Mouse (Mus musculus) B cell, adult (primary cell): ENCODE results near the gene Ap5b1. TPM values are rescaled to one million over a fixed set of nuclear protein-coding genes. Genes with fewer than 3 reads are reported as not detected.

Experiments used
- total RNA-seq: library from RNA; stranded (reverse); gene quantifications from 4 replicates; pipeline ENCODE4 v1.2.4, GENCODE M21; 2023; ENCODE audit not compliant: inconsistent age

Ap5b1 gene
- 13.8 to 21.1 TPM (median 19.0 TPM) in 4 replicates for total RNA-seq

DNA sequence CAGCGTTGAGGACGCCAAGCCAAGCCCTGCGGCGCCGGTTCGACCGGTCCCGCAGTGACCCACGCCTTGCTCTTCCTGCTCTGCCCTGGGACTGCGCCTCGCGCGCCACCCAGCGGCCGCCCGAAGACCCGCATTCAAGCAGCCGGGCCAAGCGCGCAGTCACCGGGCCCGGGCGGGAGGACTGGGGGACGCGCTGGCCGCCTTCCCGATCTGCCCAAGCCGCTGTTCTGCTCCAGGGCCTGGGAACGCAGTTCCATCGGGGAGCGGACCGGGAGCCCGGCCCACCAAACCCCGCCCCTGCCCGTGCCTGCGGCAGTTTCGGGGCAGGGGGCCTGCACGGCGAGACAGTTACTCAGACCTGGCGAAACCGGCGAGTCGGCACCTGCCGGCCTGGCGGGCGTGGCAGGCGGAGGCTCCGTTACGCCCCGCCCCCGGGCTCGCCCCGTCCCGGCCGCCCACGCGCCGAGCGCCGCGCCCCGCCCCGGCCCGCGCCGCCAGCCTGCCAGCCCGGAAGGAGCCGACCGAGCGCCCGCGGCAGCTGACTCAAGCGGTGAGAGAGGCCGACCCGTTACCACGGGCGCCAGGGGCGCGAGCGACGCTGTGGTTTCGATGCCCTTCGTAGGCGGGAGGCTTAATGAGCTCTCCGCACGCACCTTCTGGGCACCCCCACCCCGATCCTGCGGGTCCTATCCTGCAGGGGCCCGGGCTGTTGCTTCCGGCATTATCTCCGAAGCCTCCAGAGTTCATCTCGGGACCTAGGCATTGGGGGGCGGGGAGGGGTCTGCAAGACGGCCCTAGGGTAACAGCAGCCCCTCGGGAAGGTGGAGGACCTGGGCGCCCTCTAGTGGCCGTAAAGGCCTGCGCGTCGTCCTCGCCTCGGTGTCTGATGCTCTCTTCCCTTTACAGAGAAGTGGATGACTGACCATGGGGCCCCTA lies at the start of gene Ap5b1:
TSS of gene Ap5b1 (plus strand) at position 492 of the 936 bp plus-strand sequence.

DNA sequence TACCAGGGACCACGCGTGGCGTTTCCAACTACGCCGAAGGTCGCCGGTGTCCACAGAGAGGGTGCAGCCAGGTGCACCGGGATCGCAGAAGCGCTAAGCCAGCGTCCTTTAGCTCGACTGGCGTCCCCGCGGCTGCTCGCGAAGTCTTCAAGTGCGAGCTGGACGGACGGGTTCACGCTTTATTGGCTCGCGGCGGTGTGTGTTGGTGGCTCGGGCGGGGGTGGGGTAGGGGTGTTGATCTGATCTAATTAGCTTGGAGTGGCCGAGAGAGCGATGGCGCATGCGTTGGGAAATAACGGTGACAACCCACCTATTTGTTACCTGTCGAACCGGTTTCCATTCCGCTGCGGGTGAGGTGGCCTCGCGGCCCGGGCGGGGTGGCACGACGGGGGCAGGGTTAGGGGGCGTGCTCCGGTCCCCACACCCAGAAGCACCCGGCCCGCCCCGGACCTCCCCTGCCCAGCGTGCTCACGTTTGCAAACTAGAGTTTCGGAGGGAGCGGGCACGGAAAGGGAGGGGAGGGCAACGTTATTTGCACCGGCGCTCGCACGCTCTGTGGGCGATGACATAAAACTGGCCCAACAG lies 7.3 kb upstream of the Ap5b1 start, which contains the start of gene Ovol1:
TSS of gene Ovol1 (minus strand) at position 190 of the 585 bp plus-strand sequence.

DNA sequence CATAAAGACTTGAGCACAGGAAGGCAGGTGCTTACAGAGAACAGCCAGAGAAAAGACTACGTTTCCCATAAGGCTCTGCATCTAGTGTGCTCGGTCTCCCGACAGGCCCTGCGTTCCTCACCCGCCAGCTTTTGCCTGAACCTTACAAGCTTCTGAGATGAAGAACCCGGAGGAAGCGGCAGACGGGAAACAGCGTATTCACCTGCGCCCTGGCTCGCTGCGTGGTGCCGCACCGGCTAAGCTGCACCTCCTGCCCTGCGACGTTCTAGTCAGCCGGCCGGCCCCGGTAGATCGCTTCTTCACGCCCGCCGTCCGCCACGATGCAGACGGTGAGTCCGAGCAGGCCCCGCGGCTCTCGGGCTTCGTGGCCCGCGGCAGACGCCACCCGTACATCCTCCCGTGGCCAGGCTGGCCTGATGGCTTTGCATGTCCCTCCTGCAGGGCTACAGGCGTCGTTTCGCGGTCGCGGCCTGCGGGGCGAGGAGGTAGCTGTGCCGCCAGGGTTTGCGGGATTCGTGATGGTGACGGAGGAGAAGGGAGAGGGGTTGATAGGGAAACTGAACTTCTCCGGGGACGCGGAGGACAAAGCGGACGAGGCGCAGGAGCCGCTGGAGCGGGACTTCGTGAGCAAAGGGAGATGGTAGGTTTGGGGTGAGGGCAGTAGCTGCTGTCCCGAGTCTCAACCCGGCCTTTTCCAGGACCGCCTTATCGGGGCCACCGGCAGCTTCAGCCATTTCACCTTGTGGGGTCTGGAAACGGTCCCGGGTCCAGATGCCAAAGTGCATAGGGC lies 34.1 kb downstream of the Ap5b1 start, which contains the start of gene Rnaseh2c:
TSS of gene Rnaseh2c (plus strand) at position 122 of the 790 bp plus-strand sequence.

DNA sequence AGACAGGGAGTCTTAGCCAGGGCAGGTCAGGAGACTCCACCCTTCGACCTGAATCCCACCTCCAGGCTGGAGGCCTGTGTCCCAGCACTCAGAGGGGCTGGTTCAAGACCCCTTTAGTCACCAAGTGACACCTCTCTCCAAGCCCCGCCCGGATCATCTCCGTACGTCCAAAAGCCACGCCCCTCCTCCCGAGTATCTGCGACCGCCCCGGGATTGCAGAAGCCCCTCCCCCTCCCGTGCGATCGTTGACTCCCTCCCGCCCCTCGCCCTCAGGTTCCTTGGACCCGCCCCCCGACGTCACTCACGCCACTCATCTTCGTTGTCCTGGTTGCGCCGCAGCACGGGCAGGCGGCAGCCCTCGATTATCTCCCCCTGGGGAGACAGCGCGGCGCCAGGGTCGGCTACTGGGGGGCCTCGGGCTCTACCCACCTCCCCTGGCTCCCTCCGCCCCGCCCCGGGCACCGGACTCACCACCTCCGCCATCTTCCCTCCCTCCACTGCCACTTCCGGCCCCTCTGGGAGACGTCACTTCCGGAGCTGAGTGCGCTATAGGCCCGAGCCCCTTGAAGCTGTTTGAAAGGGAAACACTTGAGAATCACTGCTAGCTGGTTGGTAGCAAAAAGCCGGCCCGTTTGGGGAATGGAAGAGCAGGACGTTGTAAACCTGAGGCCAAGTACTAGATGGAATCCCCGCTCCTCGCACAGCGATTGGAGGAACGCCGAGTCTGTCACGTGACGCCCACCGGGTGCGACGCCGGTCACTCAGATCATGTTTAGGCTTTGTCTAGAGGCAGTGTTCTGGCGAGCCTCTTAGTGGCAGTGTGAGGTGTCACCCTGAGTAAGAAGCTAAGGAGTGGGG lies 42.0 kb downstream of the Ap5b1 start, which contains the start of gene Kat5:
TSS of gene Kat5 (minus strand) at position 691 of the 858 bp plus-strand sequence.

Other genes starting within 250 kb of the Ap5b1 start
- not detected in 4 replicates for gene Catsper1, start 232.3 kb upstream of the Ap5b1 start, total RNA-seq
- 0.58 to 1.0 TPM in 2 of 4 replicates, not detected in the others for gene Cst6, start 218.5 kb upstream of the Ap5b1 start, total RNA-seq
- gene Eif1ad, start 201.3 kb upstream of the Ap5b1 start, total RNA-seq, result 34.1 to 40.3 TPM (median 37.2 TPM) in 4 replicates
- 90.5 to 106 TPM (median 95.8 TPM) in 4 replicates for gene Banf1, start 200.9 kb upstream of the Ap5b1 start, total RNA-seq
- gene Sart1, start 179.3 kb upstream of the Ap5b1 start, total RNA-seq, result 176 to 199 TPM (median 188 TPM) in 4 replicates
- not detected in 4 replicates for gene Tsga10ip, start 165.5 kb upstream of the Ap5b1 start, total RNA-seq
- 168 to 181 TPM (median 171 TPM) in 4 replicates for gene Drap1, start 143.0 kb upstream of the Ap5b1 start, total RNA-seq
- gene AI837181, start 142.9 kb upstream of the Ap5b1 start, total RNA-seq, result 56.0 to 61.6 TPM (median 59.0 TPM) in 4 replicates
- gene Fosl1, start 120.5 kb upstream of the Ap5b1 start, total RNA-seq, result 0.55 to 3.8 TPM (median 0.75 TPM) in 4 replicates
- gene Ccdc85b, start 110.1 kb upstream of the Ap5b1 start, total RNA-seq, result 2.8 to 3.3 TPM (median 3.0 TPM) in 4 replicates
- gene Fibp, start 107.4 kb upstream of the Ap5b1 start, total RNA-seq, result 107 to 110 TPM (median 109 TPM) in 4 replicates
- gene Ctsw, start 99.5 kb upstream of the Ap5b1 start, total RNA-seq, result 0.90 to 2.0 TPM (median 1.3 TPM) in 4 replicates
- gene Efemp2, start 94.1 kb upstream of the Ap5b1 start, total RNA-seq, result 1.8 TPM in 1 of 4 replicates, not detected in the others
- gene Mus81, start 79.6 kb upstream of the Ap5b1 start, total RNA-seq, result 40.8 to 48.0 TPM (median 43.1 TPM) in 4 replicates
- 1,329 to 1,431 TPM (median 1,341 TPM) in 4 replicates for gene Cfl1, start 77.6 kb upstream of the Ap5b1 start, total RNA-seq
- gene 1700020D05Rik, start 64.2 kb upstream of the Ap5b1 start, total RNA-seq, result 0.93 to 2.6 TPM (median 2.2 TPM) in 4 replicates
- 7.9 to 10.5 TPM (median 9.1 TPM) in 4 replicates for gene Snx32, start 57.5 kb upstream of the Ap5b1 start, total RNA-seq
- 0.27 TPM in 1 of 4 replicates, not detected in the others for gene Ovol1, start 7.4 kb upstream of the Ap5b1 start, total RNA-seq
- 88.3 to 130 TPM (median 99.7 TPM) in 4 replicates for gene Rnaseh2c, start 33.8 kb downstream of the Ap5b1 start, total RNA-seq
- 104 to 120 TPM (median 115 TPM) in 4 replicates for gene Kat5, start 42.2 kb downstream of the Ap5b1 start, total RNA-seq
- 140 to 150 TPM (median 143 TPM) in 4 replicates for gene Rela, start 69.5 kb downstream of the Ap5b1 start, total RNA-seq
- 618 to 650 TPM (median 632 TPM) in 4 replicates for gene Sipa1, start 95.7 kb downstream of the Ap5b1 start, total RNA-seq
- 52.6 to 59.1 TPM (median 55.7 TPM) in 4 replicates for gene Map3k11, start 120.7 kb downstream of the Ap5b1 start, total RNA-seq
- 187 to 202 TPM (median 194 TPM) in 4 replicates for gene Pcnx3, start 120.9 kb downstream of the Ap5b1 start, total RNA-seq
- gene Kcnk7, start 136.3 kb downstream of the Ap5b1 start, total RNA-seq, result not detected in 4 replicates
- gene Ehbp1l1, start 158.3 kb downstream of the Ap5b1 start, total RNA-seq, result 49.9 to 52.9 TPM (median 51.1 TPM) in 4 replicates
- 19.9 to 23.5 TPM (median 21.9 TPM) in 4 replicates for gene Fam89b, start 161.6 kb downstream of the Ap5b1 start, total RNA-seq
- gene Ltbp3, start 172.9 kb downstream of the Ap5b1 start, total RNA-seq, result 0.24 to 0.45 TPM in 2 of 4 replicates, not detected in the others
- gene Scyl1, start 203.4 kb downstream of the Ap5b1 start, total RNA-seq, result 74.4 to 97.3 TPM (median 80.0 TPM) in 4 replicates